Mouse (Mus musculus) ES-CJ7 (cell line): Measurements from ENCODE around the gene Vmn1r201.

Experiments
- DNase-seq: peaks from one replicate; pipeline ENCODE4 v3.0.0; 2011; ENCODE audit warnings: low read depth, low spot score

Vmn1r201 gene

GRCm38 (mm10) chr13:22471623-22472022, at the start of gene Vmn1r201:
Gene Vmn1r201, plus strand, starts transcription at chr13:22471923.
- no peak for DNase-seq

- no peak for DNase-seq
Observed at GRCm38 (mm10) chr13:22455145-22455544, 16.6 kb upstream of the Vmn1r201 start.

GRCm38 (mm10) chr13:22502431-22502830, 30.7 kb downstream of the Vmn1r201 start:
- no peak for DNase-seq

DNA sequence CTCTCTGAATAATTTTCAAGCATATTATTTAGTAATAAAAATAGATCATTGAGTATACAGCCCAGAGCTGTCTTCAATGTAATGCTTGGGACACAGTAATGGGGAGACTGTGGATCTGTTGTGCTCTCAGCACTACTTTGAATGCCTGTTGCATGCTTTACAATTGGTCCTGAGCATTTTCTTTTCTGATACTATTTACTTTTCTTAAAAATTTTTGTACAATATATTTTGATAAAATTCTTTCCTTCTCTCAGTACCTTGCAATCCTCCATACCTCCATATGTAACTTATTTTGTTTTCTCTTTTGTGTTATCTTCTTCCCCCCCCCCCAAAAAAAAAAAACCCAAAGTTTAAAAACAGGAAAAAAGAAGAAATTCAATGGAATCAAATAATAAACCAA, 33.6 kb downstream of the Vmn1r201 start, which contains the start of gene Vmn1r202:
TSS of gene Vmn1r202 (minus strand) at position 101 of the 400 bp plus-strand sequence.
- DNase-seq: no peak

DNA sequence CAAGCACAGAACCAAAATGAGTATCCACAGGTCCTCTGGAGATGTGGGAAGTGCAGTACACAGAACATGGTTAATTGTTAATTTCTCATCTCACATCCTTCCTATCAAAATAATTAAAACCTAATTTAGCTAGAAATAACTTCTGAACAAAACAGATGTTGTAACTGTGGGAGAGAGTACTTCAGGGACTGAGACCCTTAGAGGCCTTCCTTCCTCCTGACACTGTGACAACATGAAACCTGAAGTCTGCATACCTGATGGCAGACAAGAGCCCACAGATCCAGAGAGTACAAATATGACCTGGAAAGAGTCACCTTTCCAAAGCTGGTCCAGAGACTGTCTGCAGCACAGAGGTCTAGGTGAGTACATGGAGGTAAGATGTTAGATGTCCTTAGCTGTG, 46.1 kb downstream of the Vmn1r201 start, which contains the start of gene Vmn1r203:
TSS of gene Vmn1r203 (plus strand) at position 301 of the 400 bp plus-strand sequence.
- DNase-seq: no peak
